Mouse (Mus musculus): ENCODE data around the gene Tle3. TPM values are rescaled to one million over a fixed set of nuclear protein-coding genes. Genes with fewer than 3 reads are reported as not detected.

Tle3 gene
- polyA plus RNA-seq, 1 experiment from 2014 or later: 22.4 TPM

DNA sequence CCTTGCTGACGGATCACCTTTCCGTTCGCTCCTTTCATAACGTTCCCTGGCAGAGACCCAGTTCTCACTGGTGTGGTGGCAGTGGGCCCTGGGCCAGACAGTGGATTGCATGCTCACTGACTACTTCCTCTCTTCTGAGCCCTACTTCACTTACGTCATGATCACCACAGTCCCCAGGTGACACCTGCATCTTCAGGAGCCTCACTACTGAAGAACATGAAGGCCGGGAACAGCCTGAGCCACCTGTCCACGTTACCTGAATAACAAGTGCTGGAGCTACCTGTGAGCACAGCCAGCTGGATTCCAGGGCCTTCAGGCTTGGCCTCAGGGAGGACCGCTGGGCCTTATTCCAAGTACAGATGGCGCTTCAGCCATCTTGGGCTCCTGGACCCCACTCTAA is 24.1 kb upstream of the Tle3 start:
- Histone ChIP-seq H3K4me2 (replicated peaks) (no peak overlapping the region), H3K9me3 (ENCODE audit: control insufficient read depth, low read length) (no peaks in the 10 kb centered on the region), H3K36me3 (replicated peaks; ENCODE audit: control insufficient read depth, insufficient read depth) (no peaks in the 10 kb centered on the region), H3K27me3 (ENCODE audit: control insufficient read depth, insufficient read depth, low read length) (peaks cover 8% of the 10 kb centered on the region; the same call in 1 of the 2 replicates), H3K4me3 (replicated peaks; ENCODE audit: low read length) (no peak overlapping the region), H3K27ac (no peak overlapping the region), H3K9ac (no peak overlapping the region), H3K4me1 (replicated peaks; ENCODE audit: control insufficient read depth, insufficient read depth, low read length) (peaks cover 13% of the 10 kb centered on the region)
- 83% methylated on average over 9 of the region's 9 CpGs for WGBS
- DNase-seq (ENCODE audit: low spot score) (no peak), ATAC-seq (ENCODE audit: low FRiP score) (no peak)

DNA sequence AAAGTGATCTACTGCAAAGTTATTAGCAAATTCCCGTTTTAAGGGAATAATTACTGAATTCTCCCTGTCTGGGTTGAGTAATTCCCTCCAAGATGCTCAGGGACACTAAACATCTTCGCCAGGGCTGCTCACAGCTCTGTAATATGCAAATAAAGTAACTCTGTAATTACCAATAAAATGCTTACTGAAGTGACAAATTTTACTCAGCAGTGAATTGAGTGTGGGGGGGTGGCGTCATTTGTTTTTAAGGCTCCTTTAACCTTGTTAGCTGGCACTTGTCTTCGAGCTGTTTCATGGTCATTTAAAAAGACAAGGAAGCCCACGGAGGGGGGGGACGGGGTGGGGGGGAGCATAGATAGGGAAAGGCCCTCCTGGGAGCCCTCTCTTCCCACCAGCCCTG is 23.6 kb upstream of the Tle3 start:
- WGBS: 31% methylated on average over 6 of the region's 6 CpGs
- H3K4me2 ChIP-seq (replicated peaks): no peak overlapping the region
- no peaks in the 10 kb centered on the region for H3K36me3 ChIP-seq (replicated peaks; ENCODE audit: control insufficient read depth, insufficient read depth)
- peaks cover 8% of the 10 kb centered on the region; the same call in 1 of the 2 replicates for H3K27me3 ChIP-seq (ENCODE audit: control insufficient read depth, insufficient read depth, low read length)
- ATAC-seq (ENCODE audit: low FRiP score) (no peak), DNase-seq (ENCODE audit: low spot score) (no peak)
- no peaks in the 10 kb centered on the region for H3K9me3 ChIP-seq (ENCODE audit: control insufficient read depth, low read length)
- no peak overlapping the region for H3K4me3 ChIP-seq (replicated peaks; ENCODE audit: low read length)
- no peak overlapping the region for H3K9ac ChIP-seq
- no peak overlapping the region for H3K27ac ChIP-seq
- H3K4me1 ChIP-seq (replicated peaks; ENCODE audit: control insufficient read depth, insufficient read depth, low read length): peaks cover 12% of the 10 kb centered on the region

DNA sequence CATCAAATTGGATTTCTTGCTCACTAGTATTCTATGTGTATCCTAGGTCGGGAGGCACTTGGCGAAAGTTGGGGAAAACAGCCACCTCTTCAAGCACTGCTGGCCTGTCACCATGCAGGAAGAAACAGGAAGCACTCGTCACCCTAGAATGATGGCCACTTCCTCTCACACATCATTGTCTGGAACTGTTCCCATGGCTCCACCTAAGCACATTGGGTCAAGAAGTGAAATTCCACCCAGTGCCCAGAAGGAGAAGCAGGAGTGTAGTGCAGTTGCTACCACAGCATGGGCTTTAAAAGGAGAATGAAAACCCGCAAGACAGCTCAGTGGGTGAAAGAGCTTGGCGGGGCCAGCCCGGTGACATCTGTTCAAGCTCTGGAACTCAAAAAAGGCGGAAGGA is 22.5 kb upstream of the Tle3 start:
- Histone ChIP-seq H3K9me3 (ENCODE audit: control insufficient read depth, low read length) (no peaks in the 10 kb centered on the region), H3K9ac (no peak overlapping the region), H3K27ac (no peak overlapping the region), H3K27me3 (ENCODE audit: control insufficient read depth, insufficient read depth, low read length) (peaks cover 8% of the 10 kb centered on the region; the same call in 1 of the 2 replicates), H3K4me2 (replicated peaks) (no peak overlapping the region), H3K4me3 (replicated peaks; ENCODE audit: low read length) (no peak overlapping the region), H3K4me1 (replicated peaks; ENCODE audit: control insufficient read depth, insufficient read depth, low read length) (peaks cover 12% of the 10 kb centered on the region), H3K36me3 (replicated peaks; ENCODE audit: control insufficient read depth, insufficient read depth) (no peaks in the 10 kb centered on the region)
- ATAC-seq (ENCODE audit: low FRiP score) (no peak), DNase-seq (ENCODE audit: low spot score) (no peak)
- WGBS: 81% methylated on average over 7 of the region's 7 CpGs

GRCm38 (mm10) chr9:61351164-61351563 is 21.0 kb upstream of the Tle3 start:
- no peak overlapping the region for H3K4me2 ChIP-seq (replicated peaks)
- no peaks in the 10 kb centered on the region for H3K36me3 ChIP-seq (replicated peaks; ENCODE audit: control insufficient read depth, insufficient read depth)
- DNase-seq (ENCODE audit: low spot score): peak; percentile 67
- ATAC-seq (ENCODE audit: low FRiP score): peak; percentile 71; the same call in 1 of the 2 replicates
- no peak overlapping the region for H3K27ac ChIP-seq
- peaks cover 12% of the 10 kb centered on the region for H3K4me1 ChIP-seq (replicated peaks; ENCODE audit: control insufficient read depth, insufficient read depth, low read length)
- 8% methylated on average over 4 of the region's 4 CpGs for WGBS
- no peak overlapping the region for H3K4me3 ChIP-seq (replicated peaks; ENCODE audit: low read length)
- H3K27me3 ChIP-seq (ENCODE audit: control insufficient read depth, insufficient read depth, low read length): peaks cover 1% of the 10 kb centered on the region; the same call in 1 of the 2 replicates
- H3K9me3 ChIP-seq (ENCODE audit: control insufficient read depth, low read length): no peaks in the 10 kb centered on the region
- no peak overlapping the region for H3K9ac ChIP-seq

DNA sequence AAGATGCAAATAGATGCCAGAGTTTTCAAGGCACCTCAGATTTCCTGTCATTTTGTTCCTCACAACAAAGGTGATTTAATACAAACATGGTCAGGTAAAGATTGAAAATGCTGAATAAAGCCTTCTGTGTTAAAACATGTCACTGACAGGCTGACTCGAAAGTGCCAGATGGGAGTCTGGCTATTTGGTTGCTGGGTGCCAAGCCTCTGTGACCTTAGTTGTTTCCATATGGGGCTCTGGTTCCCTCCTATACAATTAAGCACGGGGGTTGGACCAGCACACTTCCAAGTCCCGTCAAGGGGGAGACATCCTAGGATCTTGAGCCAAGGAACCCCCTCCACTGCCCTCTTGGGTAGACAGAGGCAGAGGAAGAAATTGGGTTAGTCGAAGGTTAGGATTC is 13.2 kb upstream of the Tle3 start:
- 29% methylated on average over 4 of the region's 4 CpGs for WGBS
- ATAC-seq (ENCODE audit: low FRiP score): no peak
- H3K9ac ChIP-seq: no peak overlapping the region

GRCm38 (mm10) chr9:61359741-61360140 is 12.4 kb upstream of the Tle3 start:
- 87% methylated on average over 3 of the region's 3 CpGs for WGBS
- Histone ChIP-seq H3K9me3 (ENCODE audit: control insufficient read depth, low read length) (peaks cover 6% of the 10 kb centered on the region; the same call in 1 of the 2 replicates), H3K9ac (no peak overlapping the region), H3K4me2 (replicated peaks) (no peak overlapping the region), H3K27ac (no peak overlapping the region), H3K4me1 (replicated peaks; ENCODE audit: control insufficient read depth, insufficient read depth, low read length) (peaks cover 31% of the 10 kb centered on the region), H3K4me3 (replicated peaks; ENCODE audit: low read length) (no peak overlapping the region), H3K36me3 (replicated peaks; ENCODE audit: control insufficient read depth, insufficient read depth) (no peaks in the 10 kb centered on the region), H3K27me3 (ENCODE audit: control insufficient read depth, insufficient read depth, low read length) (peaks cover 12% of the 10 kb centered on the region; the same call in 1 of the 2 replicates)
- ATAC-seq (ENCODE audit: low FRiP score): no peak
- DNase-seq (ENCODE audit: low spot score): no peak

More for the DNA sequence above, 13.2 kb upstream of the Tle3 start:
- no peak for DNase-seq (ENCODE audit: low spot score)
- H3K9me3 ChIP-seq (ENCODE audit: control insufficient read depth, low read length): peaks cover 6% of the 10 kb centered on the region; the same call in 1 of the 2 replicates
- 0 out of 2 replicates have a peak, but pooled peaks cover 8% of the 10 kb centered on the region for H3K27me3 ChIP-seq (ENCODE audit: control insufficient read depth, insufficient read depth, low read length)
- no peaks in the 10 kb centered on the region for H3K36me3 ChIP-seq (replicated peaks; ENCODE audit: control insufficient read depth, insufficient read depth)
- H3K27ac ChIP-seq: no peak overlapping the region
- H3K4me1 ChIP-seq (replicated peaks; ENCODE audit: control insufficient read depth, insufficient read depth, low read length): peaks cover 31% of the 10 kb centered on the region
- H3K4me2 ChIP-seq (replicated peaks): no peak overlapping the region
- no peak overlapping the region for H3K4me3 ChIP-seq (replicated peaks; ENCODE audit: low read length)

GRCm38 (mm10) chr9:61360163-61360562 is 12.0 kb upstream of the Tle3 start:
- no peak overlapping the region for H3K27ac ChIP-seq
- H3K9me3 ChIP-seq (ENCODE audit: control insufficient read depth, low read length): peaks cover 6% of the 10 kb centered on the region; the same call in 1 of the 2 replicates
- H3K4me2 ChIP-seq (replicated peaks): no peak overlapping the region
- no peaks in the 10 kb centered on the region for H3K36me3 ChIP-seq (replicated peaks; ENCODE audit: control insufficient read depth, insufficient read depth)
- peaks cover 31% of the 10 kb centered on the region for H3K4me1 ChIP-seq (replicated peaks; ENCODE audit: control insufficient read depth, insufficient read depth, low read length)
- H3K27me3 ChIP-seq (ENCODE audit: control insufficient read depth, insufficient read depth, low read length): peaks cover 13% of the 10 kb centered on the region; the same call in 1 of the 2 replicates
- no peak overlapping the region for H3K4me3 ChIP-seq (replicated peaks; ENCODE audit: low read length)
- no peak for DNase-seq (ENCODE audit: low spot score)
- no peak overlapping the region for H3K9ac ChIP-seq
- WGBS: 88% methylated on average over 8 of the region's 8 CpGs
- ATAC-seq (ENCODE audit: low FRiP score): no peak

- DNase-seq (ENCODE audit: low spot score) (peak; percentile 65), ATAC-seq (ENCODE audit: low FRiP score) (peak; percentile 86)
- peaks cover 18% of the 10 kb centered on the region; the same call in 1 of the 2 replicates for H3K27me3 ChIP-seq (ENCODE audit: control insufficient read depth, insufficient read depth, low read length)
- WGBS: 18% methylated on average over 16 of the region's 17 CpGs
- H3K4me1 ChIP-seq (replicated peaks; ENCODE audit: control insufficient read depth, insufficient read depth, low read length): peaks cover 31% of the 10 kb centered on the region
- H3K4me3 ChIP-seq (replicated peaks; ENCODE audit: low read length): no peak overlapping the region
- H3K36me3 ChIP-seq (replicated peaks; ENCODE audit: control insufficient read depth, insufficient read depth): no peaks in the 10 kb centered on the region
- no peak overlapping the region for H3K9ac ChIP-seq
- peak overlapping the region; percentile 16; the same call in 1 of the 2 replicates for H3K27ac ChIP-seq
- H3K9me3 ChIP-seq (ENCODE audit: control insufficient read depth, low read length): peaks cover 6% of the 10 kb centered on the region; the same call in 1 of the 2 replicates
- H3K4me2 ChIP-seq (replicated peaks): no peak overlapping the region
Measured at GRCm38 (mm10) chr9:61360727-61361631, 11.2 kb upstream of the Tle3 start.

- Histone ChIP-seq H3K9me3 (ENCODE audit: control insufficient read depth, low read length) (no peaks in the 10 kb centered on the region), H3K36me3 (replicated peaks; ENCODE audit: control insufficient read depth, insufficient read depth) (no peaks in the 10 kb centered on the region), H3K27me3 (ENCODE audit: control insufficient read depth, insufficient read depth, low read length) (peaks cover 18% of the 10 kb centered on the region; the same call in 1 of the 2 replicates), H3K4me2 (replicated peaks) (no peak overlapping the region), H3K4me3 (replicated peaks; ENCODE audit: low read length) (no peak overlapping the region), H3K4me1 (replicated peaks; ENCODE audit: control insufficient read depth, insufficient read depth, low read length) (peaks cover 34% of the 10 kb centered on the region), H3K9ac (no peak overlapping the region), H3K27ac (no peak overlapping the region)
- ATAC-seq (ENCODE audit: low FRiP score): no peak
- WGBS: 36% methylated on average over 9 of the region's 9 CpGs
- DNase-seq (ENCODE audit: low spot score): no peak
Measured at GRCm38 (mm10) chr9:61363194-61363593, 9.0 kb upstream of the Tle3 start.
